Mouse (Mus musculus) hindbrain, embryonic 10.5 days (tissue): ENCODE measurements at regions not wholly inside any gene's neighbourhood (a gene's known extent, or its start where the extent isn't known, plus 50 kb on each side); places are given as distances from the start of the nearest gene placed in this dataset.

Experiments used
- DNase-seq: peaks from one replicate; pipeline ENCODE4 v3.0.0-alpha.2; 2017; ENCODE audit warnings: low spot score
- H3K27ac ChIP-seq: fragments of 300-500 bp; sonication (generic); 2 replicates; pipeline ENCODE4 v1.5.1; 2016; ENCODE audit warnings: mild to moderate bottlenecking, moderate library complexity
- H3K27me3 ChIP-seq: fragments of 300-500 bp; sonication (generic); 2 replicates; pipeline ENCODE4 v1.6.1; 2016; ENCODE audit warnings: mild to moderate bottlenecking; ENCODE audit not compliant: poor library complexity, insufficient read depth, severe bottlenecking
- H3K36me3 ChIP-seq: fragments of 300-500 bp; sonication (generic); 2 replicates; pipeline ENCODE4 v1.6.1; 2016; ENCODE audit warnings: mild to moderate bottlenecking, moderate library complexity
- H3K4me1 ChIP-seq: fragments of 300-500 bp; sonication (generic); replicated peaks from 2 replicates; pipeline ENCODE4 v1.6.1; 2016; ENCODE audit warnings: mild to moderate bottlenecking
- H3K4me3 ChIP-seq: fragments of 300-500 bp; sonication (generic); 2 replicates; pipeline ENCODE4 v1.5.1; 2016; ENCODE audit warnings: mild to moderate bottlenecking, moderate library complexity
- H3K9me3 ChIP-seq: fragments of 300-500 bp; sonication (generic); 2 replicates; pipeline ENCODE4 v1.6.1; 2016; ENCODE audit warnings: mild to moderate bottlenecking, moderate library complexity
- WGBS: fragments of 180-500 bp; shearing (Covaris S2); methylation state at CpG from one replicate; pipeline ENCODE4 v1.1.7; 2016; 5-methylcytosine and 5-hydroxymethylcytosine counted together

GRCm38 (mm10) chr2:178574859-178575258 lies 144.5 kb downstream of the Cdh26 start:
- H3K4me3 ChIP-seq, result no peak overlapping the region
- 0 out of 2 replicates have a peak, but pooled peaks cover 7% of the 10 kb centered on the region for H3K4me1 ChIP-seq
- H3K9me3 ChIP-seq, result no peaks in the 10 kb centered on the region
- no peak overlapping the region for H3K27ac ChIP-seq
- 0 out of 2 replicates have a peak, but pooled peaks cover 3% of the 10 kb centered on the region for H3K27me3 ChIP-seq
- DNase-seq, result peak; percentile 47
- H3K36me3 ChIP-seq, result no peaks in the 10 kb centered on the region
- WGBS, result 57% methylated on average over 4 of the region's 4 CpGs

DNA sequence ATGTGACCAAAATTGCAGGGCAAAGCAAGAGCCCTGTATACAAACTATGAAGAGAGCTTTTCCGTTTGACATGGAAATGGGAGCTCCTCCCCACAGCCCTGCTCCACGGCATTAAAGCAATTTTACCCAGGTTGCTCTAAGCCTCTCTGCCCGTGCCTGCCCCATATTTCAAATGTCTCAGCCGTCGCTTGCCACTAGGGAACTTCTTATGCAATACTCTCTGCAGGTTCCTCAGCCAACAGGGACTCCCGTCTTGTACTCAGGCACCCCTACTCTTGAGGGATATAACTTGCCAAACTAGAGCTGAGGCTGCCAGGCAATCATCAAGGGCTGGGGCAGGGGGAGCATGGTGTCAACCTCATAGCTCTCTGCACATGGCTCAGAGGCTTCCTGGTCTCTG lies 145.1 kb downstream of the Cdh26 start:
- 0 out of 2 replicates have a peak, but pooled peaks cover 7% of the 10 kb centered on the region for H3K4me1 ChIP-seq
- WGBS, result 71% methylated on average over 6 of the region's 6 CpGs
- H3K36me3 ChIP-seq, result no peaks in the 10 kb centered on the region
- no peak overlapping the region for H3K27ac ChIP-seq
- H3K9me3 ChIP-seq, result no peaks in the 10 kb centered on the region
- H3K4me3 ChIP-seq, result no peak overlapping the region
- 0 out of 2 replicates have a peak, but pooled peaks cover 3% of the 10 kb centered on the region for H3K27me3 ChIP-seq
- DNase-seq, result no peak

DNA sequence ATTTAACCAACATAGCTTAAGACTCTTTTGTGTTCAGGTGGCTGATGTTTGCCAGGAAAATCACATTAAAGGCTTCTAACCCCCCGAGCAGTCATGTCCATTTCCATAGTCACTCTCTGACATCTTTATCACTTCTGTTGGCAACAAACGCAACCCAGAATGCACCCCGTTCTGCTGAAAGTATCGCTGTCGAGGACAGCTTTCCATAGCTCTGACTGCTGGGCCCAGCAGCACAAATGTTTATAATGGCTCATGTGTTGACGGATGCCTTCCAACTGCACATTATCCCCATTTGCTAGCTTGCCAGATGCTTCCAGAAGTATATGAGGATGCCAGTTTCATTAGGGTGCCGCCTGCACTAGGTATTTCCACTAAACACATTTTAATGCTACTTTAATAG lies 145.7 kb downstream of the Cdh26 start:
- Histone ChIP-seq H3K27me3 (0 out of 2 replicates have a peak, but pooled peaks cover 3% of the 10 kb centered on the region), H3K27ac (no peak overlapping the region), H3K4me3 (no peak overlapping the region), H3K9me3 (no peaks in the 10 kb centered on the region), H3K36me3 (no peaks in the 10 kb centered on the region), H3K4me1 (0 out of 2 replicates have a peak, but pooled peaks cover 12% of the 10 kb centered on the region)
- 82% methylated on average over 7 of the region's 7 CpGs for WGBS
- DNase-seq, result no peak

GRCm38 (mm10) chr2:178579571-178579970 lies 149.2 kb downstream of the Cdh26 start:
- no peak for DNase-seq
- H3K27ac ChIP-seq, result no peak overlapping the region
- H3K36me3 ChIP-seq, result no peaks in the 10 kb centered on the region
- H3K4me3 ChIP-seq, result no peak overlapping the region
- WGBS, result 85% methylated on average over 6 of the region's 6 CpGs
- H3K9me3 ChIP-seq, result no peaks in the 10 kb centered on the region
- 0 out of 2 replicates have a peak, but pooled peaks cover 9% of the 10 kb centered on the region for H3K4me1 ChIP-seq
- no peaks in the 10 kb centered on the region for H3K27me3 ChIP-seq

GRCm38 (mm10) chr2:178581306-178581705 lies 151.0 kb downstream of the Cdh26 start:
- H3K27ac ChIP-seq, result no peak overlapping the region
- WGBS, result 89% methylated on average over 12 of the region's 12 CpGs

GRCm38 (mm10) chr2:178584970-178585566 lies 154.7 kb downstream of the Cdh26 start:
- DNase-seq, result no peak
- H3K9me3 ChIP-seq, result no peaks in the 10 kb centered on the region
- H3K27me3 ChIP-seq, result no peaks in the 10 kb centered on the region
- no peaks in the 10 kb centered on the region for H3K36me3 ChIP-seq
- WGBS, result 74% methylated on average over 5 of the region's 5 CpGs
- no peak overlapping the region for H3K4me3 ChIP-seq
- no peak overlapping the region; the same call in none of the 2 replicates for H3K27ac ChIP-seq
- H3K4me1 ChIP-seq, result peaks cover 16% of the 10 kb centered on the region; the same call in 1 of the 2 replicates

More at GRCm38 (mm10) chr2:178581306-178581705, 151.0 kb downstream of the Cdh26 start:
- Histone ChIP-seq H3K36me3 (no peaks in the 10 kb centered on the region), H3K4me1 (peaks cover 16% of the 10 kb centered on the region; the same call in 1 of the 2 replicates), H3K4me3 (no peak overlapping the region), H3K27me3 (no peaks in the 10 kb centered on the region), H3K9me3 (no peaks in the 10 kb centered on the region)
- DNase-seq, result no peak

- Histone ChIP-seq H3K4me1 (peaks cover 7% of the 10 kb centered on the region; the same call in 1 of the 2 replicates), H3K4me3 (no peak overlapping the region), H3K9me3 (no peaks in the 10 kb centered on the region), H3K36me3 (no peaks in the 10 kb centered on the region), H3K27me3 (no peaks in the 10 kb centered on the region), H3K27ac (no peak overlapping the region)
- 84% methylated on average over 7 of the region's 7 CpGs for WGBS
- DNase-seq, result no peak
Observed at GRCm38 (mm10) chr2:178587134-178587636, 156.9 kb downstream of the Cdh26 start.

- no peak overlapping the region for H3K4me3 ChIP-seq
- WGBS, result 81% methylated on average over 9 of the region's 9 CpGs
- H3K4me1 ChIP-seq, result peaks cover 24% of the 10 kb centered on the region
- no peaks in the 10 kb centered on the region for H3K9me3 ChIP-seq
- H3K36me3 ChIP-seq, result no peaks in the 10 kb centered on the region
- no peaks in the 10 kb centered on the region for H3K27me3 ChIP-seq
- no peak for DNase-seq
- H3K27ac ChIP-seq, result peak overlapping the region; percentile 45; the same call in 1 of the 2 replicates
Observed at GRCm38 (mm10) chr2:178593743-178594142, 163.4 kb downstream of the Cdh26 start.

DNA sequence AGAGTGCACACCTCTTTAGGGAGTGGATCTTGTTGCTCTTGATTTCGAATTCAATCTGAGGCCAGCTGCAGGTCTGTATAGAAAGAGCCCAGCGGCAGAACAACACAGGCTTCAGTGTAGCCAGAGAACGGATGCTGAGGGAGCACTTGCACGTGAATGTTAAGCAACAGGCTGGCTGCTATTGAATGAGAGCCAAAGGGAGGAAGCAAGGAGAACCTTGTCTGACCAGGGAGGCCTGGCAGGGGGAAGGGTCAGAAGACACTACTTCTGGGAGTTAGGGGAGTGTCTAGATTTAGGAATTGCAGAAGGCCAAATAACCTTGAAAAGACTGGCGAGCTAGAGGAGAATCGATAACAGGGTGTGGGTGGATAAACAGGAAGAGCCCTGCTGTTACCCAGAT lies 163.8 kb downstream of the Cdh26 start:
- Histone ChIP-seq H3K27me3 (no peaks in the 10 kb centered on the region), H3K4me3 (no peak overlapping the region), H3K27ac (peak overlapping the region; percentile 45; the same call in 1 of the 2 replicates), H3K9me3 (no peaks in the 10 kb centered on the region), H3K36me3 (no peaks in the 10 kb centered on the region), H3K4me1 (peaks cover 27% of the 10 kb centered on the region)
- DNase-seq, result no peak
- 49% methylated on average over 6 of the region's 6 CpGs for WGBS

DNA sequence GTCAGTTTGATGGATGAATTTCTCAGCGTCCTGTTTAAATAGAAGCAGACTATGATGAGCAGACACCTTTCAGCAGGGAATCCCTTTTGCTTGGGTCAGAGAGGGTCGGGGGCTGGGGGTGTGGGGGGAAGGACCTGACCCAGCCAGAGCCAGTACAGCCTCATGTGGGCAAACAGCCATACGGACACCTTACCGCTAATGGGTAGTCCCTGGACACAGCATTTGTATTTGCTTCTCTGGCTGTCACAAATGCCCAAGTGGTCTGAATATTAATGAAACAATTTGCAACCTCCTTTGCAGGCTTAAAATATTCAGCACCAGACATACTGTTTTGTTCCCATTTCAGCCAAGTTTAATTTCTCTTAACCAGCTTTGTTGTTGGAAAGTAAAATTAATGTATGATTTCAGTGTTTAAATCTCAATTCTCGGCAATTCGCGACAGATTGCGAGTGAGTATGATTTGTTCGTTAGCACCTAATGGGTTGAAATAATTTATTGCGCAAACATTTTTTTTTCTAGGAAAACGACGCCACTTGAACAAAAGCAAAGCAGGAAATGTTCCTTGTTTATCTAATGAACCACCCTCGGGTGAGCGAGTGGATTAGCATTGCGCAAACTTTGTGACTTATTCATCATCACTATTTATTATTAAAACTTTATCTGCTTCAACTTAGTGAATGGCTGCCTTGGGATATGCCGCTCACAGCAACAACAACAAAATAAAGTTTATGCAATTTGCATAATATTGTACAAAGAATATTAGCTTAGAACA lies 166.2 kb downstream of the Cdh26 start:
- no peak overlapping the region for H3K4me3 ChIP-seq
- no peaks in the 10 kb centered on the region for H3K27me3 ChIP-seq
- H3K36me3 ChIP-seq, result no peaks in the 10 kb centered on the region
- no peaks in the 10 kb centered on the region for H3K9me3 ChIP-seq
- no peak overlapping the region for H3K27ac ChIP-seq
- WGBS, result 78% methylated on average over 16 of the region's 16 CpGs
- peaks cover 27% of the 10 kb centered on the region for H3K4me1 ChIP-seq
- no peak for DNase-seq

GRCm38 (mm10) chr2:178597084-178597470 lies 166.7 kb downstream of the Cdh26 start:
- no peaks in the 10 kb centered on the region for H3K27me3 ChIP-seq
- DNase-seq, result no peak
- no peak overlapping the region for H3K4me3 ChIP-seq
- peaks cover 27% of the 10 kb centered on the region for H3K4me1 ChIP-seq
- no peaks in the 10 kb centered on the region for H3K36me3 ChIP-seq
- 80% methylated on average over 7 of the region's 7 CpGs for WGBS
- H3K9me3 ChIP-seq, result no peaks in the 10 kb centered on the region
- H3K27ac ChIP-seq, result no peak overlapping the region

DNA sequence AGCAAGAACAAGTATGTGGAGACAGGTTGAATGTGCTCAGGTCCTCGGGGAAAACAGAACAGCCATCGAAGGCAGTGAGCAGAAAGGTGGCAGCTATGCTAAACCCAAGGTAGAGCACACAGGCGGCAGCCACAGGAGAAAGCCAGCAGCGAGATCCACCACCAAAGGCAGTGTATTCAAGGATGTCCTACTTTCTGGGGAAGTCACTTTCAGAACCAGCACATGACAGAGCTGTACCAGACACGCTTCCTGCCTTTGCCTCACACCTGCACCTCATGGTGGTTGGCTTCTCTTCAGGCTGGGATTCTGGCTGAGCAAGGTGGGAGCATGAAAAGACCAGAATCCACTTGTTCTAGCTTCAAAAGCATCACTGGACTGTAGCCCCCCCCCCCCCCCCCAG lies 168.0 kb downstream of the Cdh26 start:
- Histone ChIP-seq H3K9me3 (no peaks in the 10 kb centered on the region), H3K27ac (no peak overlapping the region), H3K27me3 (no peaks in the 10 kb centered on the region), H3K4me1 (peaks cover 27% of the 10 kb centered on the region), H3K4me3 (no peak overlapping the region), H3K36me3 (no peaks in the 10 kb centered on the region)
- WGBS, result 86% methylated on average over 5 of the region's 5 CpGs
- DNase-seq, result no peak

GRCm38 (mm10) chr2:178598836-178599235 lies 168.5 kb downstream of the Cdh26 start:
- DNase-seq, result no peak
- no peak overlapping the region for H3K4me3 ChIP-seq
- 80% methylated on average over 3 of the region's 3 CpGs for WGBS
- no peaks in the 10 kb centered on the region for H3K36me3 ChIP-seq
- no peaks in the 10 kb centered on the region for H3K9me3 ChIP-seq
- H3K27me3 ChIP-seq, result no peaks in the 10 kb centered on the region
- peaks cover 27% of the 10 kb centered on the region for H3K4me1 ChIP-seq
- H3K27ac ChIP-seq, result no peak overlapping the region
